Mouse (Mus musculus): ENCODE measurements around the gene Thbs2. TPM values are rescaled to one million over a fixed set of nuclear protein-coding genes. Genes with fewer than 3 reads are reported as not detected.

Gene Thbs2
- 2.4 and 3.1 TPM in 2 replicates for polyA plus RNA-seq (2015; fragmentation: Nextera tagmentation; extraction: Ambion mirVana)

- Histone ChIP-seq H3K4me2 (ENCODE audit: low read length) (peak within 1 kb of the TSS; percentile 49), H3K9me3 (replicated peaks; ENCODE audit: control insufficient read depth, low read length, poor library complexity, severe bottlenecking) (no peaks in the 10 kb centered on the region), H3K27ac (ENCODE audit: low read length) (no peak within 1 kb of the TSS), H3K36me3 (ENCODE audit: control insufficient read depth, insufficient read depth, low read length) (no peaks in the 10 kb centered on the region), H3K4me1 (ENCODE audit: control insufficient read depth, insufficient read depth, low read length) (peaks cover 7% of the 10 kb centered on the region), H3K4me3 (ENCODE audit: low read depth, low read length) (peak within 1 kb of the TSS; percentile 23; the same call in 1 of the 2 replicates), H3K9ac (ENCODE audit: low read depth, low read length) (peak within 1 kb of the TSS; percentile 36; the same call in 1 of the 2 replicates), H3K27me3 (ENCODE audit: control insufficient read depth, insufficient read depth, low read depth, low read length) (no peaks in the 10 kb centered on the region)
- WGBS = under 1% methylated on average over 14 of the region's 14 CpGs
- peak; percentile 81 for ATAC-seq
These were observed at the start of gene Thbs2 for GRCm38 (mm10) chr17:14693994-14694374. TSS of gene Thbs2 (minus strand) at chr17:14694235.

- Histone ChIP-seq H3K36me3 (ENCODE audit: control insufficient read depth, insufficient read depth, low read length) (no peaks in the 10 kb centered on the region), H3K27me3 (ENCODE audit: control insufficient read depth, insufficient read depth, low read depth, low read length) (no peaks in the 10 kb centered on the region), H3K4me2 (ENCODE audit: low read length) (no peak overlapping the region), H3K4me3 (ENCODE audit: low read depth, low read length) (no peak overlapping the region), H3K27ac (ENCODE audit: low read length) (no peak overlapping the region), H3K9ac (ENCODE audit: low read depth, low read length) (no peak overlapping the region), H3K4me1 (ENCODE audit: control insufficient read depth, insufficient read depth, low read length) (no peaks in the 10 kb centered on the region), H3K9me3 (replicated peaks; ENCODE audit: control insufficient read depth, low read length, poor library complexity, severe bottlenecking) (no peaks in the 10 kb centered on the region)
- ATAC-seq = no peak
- 77% methylated on average over 6 of the region's 6 CpGs for WGBS
These were observed 41.5 kb upstream of the Thbs2 start for GRCm38 (mm10) chr17:14735493-14736004.

GRCm38 (mm10) chr17:14734380-14734779, 40.3 kb upstream of the Thbs2 start:
- 53% methylated on average over 4 of the region's 4 CpGs for WGBS
- no peak for ATAC-seq
- Histone ChIP-seq H3K4me3 (ENCODE audit: low read depth, low read length) (no peak overlapping the region), H3K4me1 (ENCODE audit: control insufficient read depth, insufficient read depth, low read length) (no peaks in the 10 kb centered on the region), H3K9me3 (replicated peaks; ENCODE audit: control insufficient read depth, low read length, poor library complexity, severe bottlenecking) (no peaks in the 10 kb centered on the region), H3K27ac (ENCODE audit: low read length) (no peak overlapping the region), H3K4me2 (ENCODE audit: low read length) (no peak overlapping the region), H3K27me3 (ENCODE audit: control insufficient read depth, insufficient read depth, low read depth, low read length) (no peaks in the 10 kb centered on the region), H3K9ac (ENCODE audit: low read depth, low read length) (no peak overlapping the region), H3K36me3 (ENCODE audit: control insufficient read depth, insufficient read depth, low read length) (no peaks in the 10 kb centered on the region)

- WGBS = 50% methylated on average over 10 of the region's 10 CpGs
- Histone ChIP-seq H3K36me3 (ENCODE audit: control insufficient read depth, insufficient read depth, low read length) (no peaks in the 10 kb centered on the region), H3K4me2 (ENCODE audit: low read length) (no peak overlapping the region), H3K4me1 (ENCODE audit: control insufficient read depth, insufficient read depth, low read length) (no peaks in the 10 kb centered on the region), H3K4me3 (ENCODE audit: low read depth, low read length) (no peak overlapping the region), H3K9me3 (replicated peaks; ENCODE audit: control insufficient read depth, low read length, poor library complexity, severe bottlenecking) (no peaks in the 10 kb centered on the region), H3K9ac (ENCODE audit: low read depth, low read length) (no peak overlapping the region), H3K27me3 (ENCODE audit: control insufficient read depth, insufficient read depth, low read depth, low read length) (no peaks in the 10 kb centered on the region), H3K27ac (ENCODE audit: low read length) (no peak overlapping the region)
- ATAC-seq = 0 out of 2 replicates have a peak, but pooled peaks have one; percentile 32
These were observed 39.9 kb upstream of the Thbs2 start for GRCm38 (mm10) chr17:14733941-14734340.

- H3K9ac ChIP-seq (ENCODE audit: low read depth, low read length) = no peak overlapping the region
- ATAC-seq = no peak
- H3K4me2 ChIP-seq (ENCODE audit: low read length) = no peak overlapping the region
- no peaks in the 10 kb centered on the region for H3K9me3 ChIP-seq (replicated peaks; ENCODE audit: control insufficient read depth, low read length, poor library complexity, severe bottlenecking)
- no peak overlapping the region for H3K27ac ChIP-seq (ENCODE audit: low read length)
- no peak overlapping the region for H3K4me3 ChIP-seq (ENCODE audit: low read depth, low read length)
- H3K27me3 ChIP-seq (ENCODE audit: control insufficient read depth, insufficient read depth, low read depth, low read length) = no peaks in the 10 kb centered on the region
- H3K4me1 ChIP-seq (ENCODE audit: control insufficient read depth, insufficient read depth, low read length) = no peaks in the 10 kb centered on the region; the same call in 1 of the 2 replicates
- no peaks in the 10 kb centered on the region for H3K36me3 ChIP-seq (ENCODE audit: control insufficient read depth, insufficient read depth, low read length)
- 88% methylated on average over 1 of the region's 1 CpGs for WGBS
These were observed 39.0 kb upstream of the Thbs2 start for GRCm38 (mm10) chr17:14733027-14733426.

- Histone ChIP-seq H3K4me2 (ENCODE audit: low read length) (no peak overlapping the region), H3K27ac (ENCODE audit: low read length) (no peak overlapping the region), H3K9me3 (replicated peaks; ENCODE audit: control insufficient read depth, low read length, poor library complexity, severe bottlenecking) (no peaks in the 10 kb centered on the region), H3K36me3 (ENCODE audit: control insufficient read depth, insufficient read depth, low read length) (no peaks in the 10 kb centered on the region), H3K4me1 (ENCODE audit: control insufficient read depth, insufficient read depth, low read length) (no peaks in the 10 kb centered on the region; the same call in 1 of the 2 replicates), H3K9ac (ENCODE audit: low read depth, low read length) (no peak overlapping the region), H3K4me3 (ENCODE audit: low read depth, low read length) (no peak overlapping the region), H3K27me3 (ENCODE audit: control insufficient read depth, insufficient read depth, low read depth, low read length) (no peaks in the 10 kb centered on the region)
- 81% methylated on average over 5 of the region's 5 CpGs for WGBS
- no peak for ATAC-seq
These were observed 36.6 kb upstream of the Thbs2 start for GRCm38 (mm10) chr17:14730629-14731028.

- no peak overlapping the region for H3K27ac ChIP-seq (ENCODE audit: low read length)
- H3K9ac ChIP-seq (ENCODE audit: low read depth, low read length) = no peak overlapping the region
- no peaks in the 10 kb centered on the region for H3K36me3 ChIP-seq (ENCODE audit: control insufficient read depth, insufficient read depth, low read length)
- no peak overlapping the region for H3K4me3 ChIP-seq (ENCODE audit: low read depth, low read length)
- no peaks in the 10 kb centered on the region for H3K9me3 ChIP-seq (replicated peaks; ENCODE audit: control insufficient read depth, low read length, poor library complexity, severe bottlenecking)
- no peak overlapping the region for H3K4me2 ChIP-seq (ENCODE audit: low read length)
- H3K27me3 ChIP-seq (ENCODE audit: control insufficient read depth, insufficient read depth, low read depth, low read length) = no peaks in the 10 kb centered on the region
- 28% methylated on average over 3 of the region's 3 CpGs for WGBS
- no peak for ATAC-seq
- no peaks in the 10 kb centered on the region; the same call in 1 of the 2 replicates for H3K4me1 ChIP-seq (ENCODE audit: control insufficient read depth, insufficient read depth, low read length)
These were observed 33.4 kb upstream of the Thbs2 start for GRCm38 (mm10) chr17:14727481-14727880.

GRCm38 (mm10) chr17:14724786-14725185, 30.8 kb upstream of the Thbs2 start:
- H3K9me3 ChIP-seq (replicated peaks; ENCODE audit: control insufficient read depth, low read length, poor library complexity, severe bottlenecking) = no peaks in the 10 kb centered on the region
- H3K36me3 ChIP-seq (ENCODE audit: control insufficient read depth, insufficient read depth, low read length) = no peaks in the 10 kb centered on the region
- 75% methylated on average over 2 of the region's 2 CpGs for WGBS
- no peak overlapping the region for H3K4me3 ChIP-seq (ENCODE audit: low read depth, low read length)
- H3K9ac ChIP-seq (ENCODE audit: low read depth, low read length) = no peak overlapping the region
- ATAC-seq = no peak
- H3K27me3 ChIP-seq (ENCODE audit: control insufficient read depth, insufficient read depth, low read depth, low read length) = no peaks in the 10 kb centered on the region
- no peak overlapping the region for H3K4me2 ChIP-seq (ENCODE audit: low read length)
- H3K4me1 ChIP-seq (ENCODE audit: control insufficient read depth, insufficient read depth, low read length) = no peaks in the 10 kb centered on the region; the same call in 1 of the 2 replicates
- H3K27ac ChIP-seq (ENCODE audit: low read length) = no peak overlapping the region

- no peak overlapping the region for H3K4me3 ChIP-seq (ENCODE audit: low read depth, low read length)
- no peak overlapping the region for H3K9ac ChIP-seq (ENCODE audit: low read depth, low read length)
- no peaks in the 10 kb centered on the region for H3K9me3 ChIP-seq (replicated peaks; ENCODE audit: control insufficient read depth, low read length, poor library complexity, severe bottlenecking)
- H3K4me1 ChIP-seq (ENCODE audit: control insufficient read depth, insufficient read depth, low read length) = no peaks in the 10 kb centered on the region
- H3K27ac ChIP-seq (ENCODE audit: low read length) = no peak overlapping the region
- H3K27me3 ChIP-seq (ENCODE audit: control insufficient read depth, insufficient read depth, low read depth, low read length) = no peaks in the 10 kb centered on the region
- WGBS = 87% methylated on average over 4 of the region's 4 CpGs
- ATAC-seq = no peak
- no peak overlapping the region for H3K4me2 ChIP-seq (ENCODE audit: low read length)
- H3K36me3 ChIP-seq (ENCODE audit: control insufficient read depth, insufficient read depth, low read length) = no peaks in the 10 kb centered on the region
These were observed 27.3 kb upstream of the Thbs2 start for GRCm38 (mm10) chr17:14721325-14721724.
